Mouse (Mus musculus): ENCODE results near the gene Sf1.

- TF ChIP-seq POLR2A (IDR thresholded peaks at IDR 0.05; ENCODE audit: borderline replicate concordance, extremely low read depth, low read depth, low read length) (no peak), CTCF (IDR thresholded peaks at IDR 0.05; ENCODE audit: insufficient read depth, low read length) (no peak)
Observed at GRCm38 (mm10) chr19:6376643-6377042, 13.2 kb downstream of the Sf1 start.

Data from lung, adult 2 months (tissue).